Mouse (Mus musculus) midbrain, embryonic 11.5 days (tissue): ENCODE measurements around the gene E2f7. TPM values are rescaled to one million over a fixed set of nuclear protein-coding genes. Genes with fewer than 3 reads are reported as not detected.

Experiments used
- ATAC-seq: fragments of 200-750 bp; cut with Nextera tagmentation; 2 replicates; pipeline ENCODE4 v1.8.0; 2017; ENCODE audit warnings: moderate TSS enrichment, moderate library complexity; ENCODE audit not compliant: low FRiP score
- DNase-seq: peaks from one replicate; pipeline ENCODE4 v3.0.0; 2015; ENCODE audit warnings: low spot score; ENCODE audit errors: missing footprints
- H3K27ac ChIP-seq: fragments of 300-500 bp; sonication (generic); 2 replicates; pipeline ENCODE4 v1.5.1; 2014; ENCODE audit warnings: low read depth, low read length
- H3K27me3 ChIP-seq: fragments of 300-500 bp; sonication (generic); 2 replicates; pipeline ENCODE4 v1.6.1; 2014; ENCODE audit warnings: mild to moderate bottlenecking, low read length, moderate library complexity, mixed read lengths; ENCODE audit not compliant: control insufficient read depth, insufficient read depth
- H3K36me3 ChIP-seq: fragments of 300-500 bp; sonication (generic); 2 replicates; pipeline ENCODE4 v1.6.1; 2014; ENCODE audit warnings: mild to moderate bottlenecking, low read length, moderate library complexity, mixed read lengths; ENCODE audit not compliant: control insufficient read depth, insufficient read depth
- H3K4me1 ChIP-seq: fragments of 300-500 bp; sonication (generic); 2 replicates; pipeline ENCODE4 v1.6.1; 2014; ENCODE audit warnings: low read length; ENCODE audit not compliant: control insufficient read depth, insufficient read depth
- H3K4me2 ChIP-seq: fragments of 300-500 bp; sonication (generic); 2 replicates; pipeline ENCODE4 v1.6.1; 2014; ENCODE audit warnings: mild to moderate bottlenecking, moderate library complexity
- H3K4me3 ChIP-seq: fragments of 300-500 bp; sonication (generic); 2 replicates; pipeline ENCODE4 v1.5.1; 2014; ENCODE audit warnings: low read depth, low read length
- H3K9ac ChIP-seq: fragments of 300-500 bp; sonication (generic); 2 replicates; pipeline ENCODE4 v1.6.1; 2014; ENCODE audit warnings: low read length
- H3K9me3 ChIP-seq: fragments of 300-500 bp; sonication (generic); 2 replicates; pipeline ENCODE4 v1.6.1; 2016; ENCODE audit warnings: low read length; ENCODE audit not compliant: control insufficient read depth
- WGBS: fragments of 180-500 bp; shearing (Covaris S2); extraction: QIAGEN DNeasy Blood & Tissue Kit; methylation state at CpG from one replicate; pipeline ENCODE4 v1.1.7; 2014; 5-methylcytosine and 5-hydroxymethylcytosine counted together
- polyA plus RNA-seq: library from polyadenylated mRNA; unstranded; fragments of >200 nt; fragmentation: Nextera tagmentation; extraction: Ambion mirVana; gene quantifications from 2 replicates; pipeline ENCODE4 v1.2.1, GENCODE M21; 2014

E2f7 gene
- polyA plus RNA-seq, 1 experiment from 2014 or later = 35.9 TPM

DNA sequence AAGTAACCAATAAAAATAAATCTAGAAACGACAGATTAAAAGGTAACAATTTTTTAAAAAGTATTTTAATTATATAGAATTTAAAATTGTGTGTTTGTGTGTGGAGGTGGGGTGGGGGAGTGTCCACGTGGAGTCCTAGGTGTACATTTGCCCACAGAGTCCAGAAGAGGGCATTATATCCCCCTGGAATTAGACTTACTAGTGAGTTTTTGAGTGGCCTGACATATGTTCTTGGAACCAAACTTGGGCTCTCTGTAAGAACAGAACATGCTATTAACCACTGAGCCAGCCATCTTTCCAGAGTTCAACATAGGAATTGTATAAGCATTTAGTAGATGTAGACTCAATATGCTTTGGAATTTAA is 66.6 kb downstream of the E2f7 start:
- Histone ChIP-seq H3K4me3 (no peak overlapping the region), H3K27me3 (no peaks in the 10 kb centered on the region; the same call in 1 of the 2 replicates), H3K36me3 (no peaks in the 10 kb centered on the region), H3K9me3 (no peaks in the 10 kb centered on the region), H3K4me2 (no peak overlapping the region), H3K9ac (no peak overlapping the region), H3K27ac (no peak overlapping the region), H3K4me1 (no peaks in the 10 kb centered on the region)
- DNase-seq (no peak), ATAC-seq (no peak)
- WGBS = 56% methylated on average over 2 of the region's 2 CpGs

DNA sequence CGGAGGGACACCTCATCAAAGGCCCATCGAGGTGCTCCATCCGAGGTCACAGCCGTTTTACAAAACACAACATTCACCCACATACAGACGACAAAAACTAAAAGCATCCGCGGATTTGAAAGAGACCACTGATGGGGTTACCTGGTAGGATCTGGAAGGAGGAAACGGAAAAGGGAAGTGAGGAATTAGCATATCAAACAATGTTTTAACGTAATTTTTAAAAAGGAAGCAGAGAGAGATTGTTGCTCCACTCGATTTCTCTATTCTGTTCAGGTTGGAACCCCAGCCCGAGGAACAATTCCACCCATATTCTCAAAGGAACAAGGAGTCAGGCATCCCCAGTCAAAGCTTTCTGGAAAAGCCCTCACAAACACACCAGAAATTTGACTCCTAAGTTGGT is 75.9 kb downstream of the E2f7 start:
- WGBS = 87% methylated on average over 11 of the region's 11 CpGs
- Histone ChIP-seq H3K36me3 (no peaks in the 10 kb centered on the region), H3K9ac (no peak overlapping the region), H3K4me3 (no peak overlapping the region), H3K27ac (no peak overlapping the region), H3K27me3 (no peaks in the 10 kb centered on the region), H3K9me3 (no peaks in the 10 kb centered on the region), H3K4me2 (no peak overlapping the region), H3K4me1 (no peaks in the 10 kb centered on the region)
- ATAC-seq = no peak
- no peak for DNase-seq

DNA sequence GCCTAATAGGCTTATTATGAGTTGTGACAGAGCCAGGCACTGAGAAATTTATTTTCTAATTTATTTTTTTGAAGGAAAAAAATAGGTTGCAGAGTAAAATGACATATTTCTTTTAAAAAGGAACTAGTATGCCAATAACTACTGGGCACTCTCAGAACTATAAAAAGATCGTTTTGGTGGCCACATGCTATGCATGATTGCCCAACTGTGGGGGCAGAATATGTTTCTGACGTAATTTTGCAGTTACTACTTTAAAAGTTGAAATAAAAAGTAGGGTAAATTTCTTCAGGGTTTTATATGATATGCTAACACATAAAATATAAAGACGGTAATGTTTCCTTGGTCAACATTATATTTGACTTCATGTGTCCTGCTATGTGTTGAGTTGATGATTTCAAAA is 76.5 kb downstream of the E2f7 start:
- DNase-seq (no peak), ATAC-seq (no peak)
- Histone ChIP-seq H3K36me3 (no peaks in the 10 kb centered on the region), H3K9me3 (no peaks in the 10 kb centered on the region), H3K27ac (no peak overlapping the region), H3K4me1 (no peaks in the 10 kb centered on the region), H3K9ac (no peak overlapping the region), H3K4me3 (no peak overlapping the region), H3K27me3 (no peaks in the 10 kb centered on the region), H3K4me2 (no peak overlapping the region)
- WGBS = 81% methylated on average over 3 of the region's 3 CpGs

DNA sequence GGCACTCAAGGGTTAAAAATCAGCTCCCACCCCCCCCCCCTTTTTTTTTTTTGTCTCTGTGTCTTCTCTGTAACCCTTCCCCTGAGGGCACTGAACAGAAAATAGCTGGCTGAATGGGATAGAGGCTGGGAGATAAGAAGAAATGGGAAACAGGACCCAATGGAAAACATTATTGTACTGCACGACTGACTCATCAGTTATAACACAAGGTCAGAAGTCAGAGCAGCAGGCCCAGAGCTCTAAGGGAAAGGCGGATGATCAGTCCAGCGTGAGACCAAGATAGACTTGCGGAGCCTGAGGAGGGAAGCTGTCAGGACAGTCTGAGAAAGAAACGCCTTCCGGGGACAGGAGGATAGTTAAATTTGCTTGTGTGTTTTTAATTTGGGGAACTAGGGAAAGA is 87.1 kb downstream of the E2f7 start:
- no peak overlapping the region for H3K27ac ChIP-seq
- DNase-seq (peak; percentile 77), ATAC-seq (no peak)
- no peaks in the 10 kb centered on the region for H3K9me3 ChIP-seq
- H3K9ac ChIP-seq = no peak overlapping the region
- H3K4me1 ChIP-seq = no peaks in the 10 kb centered on the region
- no peak overlapping the region for H3K4me3 ChIP-seq
- H3K4me2 ChIP-seq = no peak overlapping the region
- 53% methylated on average over 6 of the region's 6 CpGs for WGBS
- no peaks in the 10 kb centered on the region for H3K27me3 ChIP-seq
- no peaks in the 10 kb centered on the region for H3K36me3 ChIP-seq

DNA sequence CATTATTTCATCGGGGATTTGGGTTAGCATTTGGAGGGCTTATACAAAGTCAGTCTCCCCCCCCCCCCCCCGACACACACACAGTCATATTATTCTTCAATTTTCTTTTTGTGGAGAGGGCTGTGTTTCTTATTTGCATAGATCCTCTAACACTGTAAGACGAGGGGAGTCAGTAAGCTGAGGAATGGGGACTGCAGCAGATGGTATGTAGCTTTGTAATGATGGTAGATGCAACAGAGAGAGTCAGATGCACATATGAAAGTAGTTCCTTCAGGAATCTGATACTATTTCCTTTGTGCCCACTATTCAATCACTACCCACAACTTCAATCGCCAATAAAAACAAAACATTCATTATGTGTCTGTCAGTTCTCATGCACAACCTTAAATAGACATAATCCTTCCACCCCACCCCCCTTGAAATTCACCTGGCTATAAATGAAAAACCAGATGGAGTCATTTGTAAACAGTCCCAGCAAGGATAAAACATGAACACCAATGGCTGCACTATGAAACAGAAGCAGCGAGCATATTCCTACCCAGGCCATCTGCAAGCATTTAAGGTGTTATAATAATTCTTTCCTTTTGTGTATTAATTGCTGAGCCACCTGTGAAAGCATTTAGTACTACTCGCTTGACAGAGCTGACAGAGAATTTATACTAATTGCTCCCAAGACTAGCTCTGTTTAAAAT is 90.0 kb downstream of the E2f7 start:
- Histone ChIP-seq H3K27ac (no peak overlapping the region), H3K36me3 (no peaks in the 10 kb centered on the region), H3K27me3 (no peaks in the 10 kb centered on the region), H3K9me3 (no peaks in the 10 kb centered on the region), H3K9ac (no peak overlapping the region), H3K4me2 (no peak overlapping the region), H3K4me1 (no peaks in the 10 kb centered on the region), H3K4me3 (no peak overlapping the region)
- ATAC-seq = no peak
- WGBS = 75% methylated on average over 6 of the region's 6 CpGs
- no peak for DNase-seq

Other genes with a start within 250 kb of the E2f7 start
- 165 and 166 TPM in 2 replicates for gene Csrp2, start 174.3 kb downstream of the E2f7 start, polyA plus RNA-seq